8 mouse cellular contexts compared by ENCODE assay signal in the genomic region with DNA sequence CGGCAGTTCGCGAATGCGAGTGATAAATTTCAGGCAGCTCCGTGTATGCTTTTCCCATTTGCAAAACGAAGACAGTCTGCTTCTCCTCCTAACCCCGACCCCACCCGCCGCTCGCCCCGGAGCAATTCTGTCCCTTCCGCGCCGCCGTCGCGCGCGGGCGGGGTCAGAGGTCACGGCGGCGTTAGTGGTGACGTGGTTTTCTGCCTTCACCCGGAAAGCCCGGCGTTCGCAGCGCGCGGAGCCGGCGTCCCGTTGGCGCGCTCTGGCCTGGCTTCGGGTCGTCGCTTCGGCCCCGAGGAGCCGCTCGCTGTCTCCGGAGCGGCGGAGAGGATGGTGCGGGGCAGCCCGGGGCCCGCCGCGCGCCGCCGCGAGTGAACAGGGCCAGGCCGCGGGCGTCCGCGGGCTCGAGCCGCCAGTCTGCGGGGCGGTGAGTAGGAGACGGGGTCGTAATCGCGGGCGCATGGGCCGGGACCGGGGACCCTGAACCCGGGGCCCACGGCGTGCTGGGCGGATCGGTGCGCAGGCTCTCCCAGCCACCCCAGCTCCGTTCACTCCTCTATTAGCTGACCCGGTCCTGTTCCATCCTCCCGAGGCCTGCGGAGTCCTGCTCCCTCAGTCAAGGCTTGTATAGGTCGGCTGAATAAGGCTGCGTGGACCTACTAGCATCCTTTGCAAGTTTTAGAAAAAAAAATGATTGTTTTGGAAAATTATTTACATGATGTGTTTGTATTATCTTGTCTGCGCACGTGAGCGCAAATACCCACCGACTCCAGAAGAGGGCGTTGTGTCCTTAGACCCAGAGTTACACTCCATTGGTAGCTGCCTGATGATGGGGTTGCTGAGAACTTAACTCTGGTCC. TPM values are rescaled to one million over a fixed set of nuclear protein-coding genes. Genes with fewer than 3 reads are reported as not detected.
A peak's percentile ranks its signal among the peaks of the same experiment; 100 is the strongest.
DNase-seq lines count a peak whose midpoint lies in the region; ATAC-seq and TF ChIP-seq lines count a peak whose summit lies in the region.

No protein-coding gene starts in this region.

- H3K4me2 ChIP-seq in lung, embryonic 15.5 days: peak overlapping the region; percentile 72

- peaks cover 3% of the 10 kb centered on the region; the same call in 1 of the 2 replicates for H3K36me3 ChIP-seq in lung, embryonic 15.5 days

- WGBS in lung, embryonic 15.5 days: under 1% methylated on average over 86 of the region's 88 CpGs
- under 1% methylated on average over 88 of the region's 88 CpGs for WGBS in olfactory bulb, adult 2 months

- 0 out of 2 replicates have a peak, but pooled peaks have one; percentile 6 for TF ChIP-seq CTCF in olfactory bulb, adult 2 months (IDR thresholded peaks at IDR 0.05; ENCODE audit: insufficient read depth, low read depth, low read length)

- H3K4me1 ChIP-seq in lung, embryonic 15.5 days: peaks cover 28% of the 10 kb centered on the region
- peaks cover 6% of the 10 kb centered on the region for H3K4me1 ChIP-seq in olfactory bulb, adult 2 months (ENCODE audit: control insufficient read depth, insufficient read depth, low read length)

- H3K9me3 ChIP-seq in lung, embryonic 15.5 days: no peaks in the 10 kb centered on the region

- peak overlapping the region; percentile 83 for H3K9ac ChIP-seq in lung, embryonic 15.5 days

- H3K27ac ChIP-seq in lung, embryonic 15.5 days: peak overlapping the region; percentile 80
- peak overlapping the region; percentile 83 for H3K27ac ChIP-seq in olfactory bulb, adult 2 months (ENCODE audit: insufficient read depth, low read depth, low read length)

- TF ChIP-seq POLR2A in olfactory bulb, adult 2 months (IDR thresholded peaks at IDR 0.05; ENCODE audit: insufficient read depth, low read depth, low read length): peak; percentile 57; the same call in 1 of the 2 replicates

- peak; percentile 94 for DNase-seq in MN1 (ENCODE audit: low spot score)
- peak; percentile 96 for DNase-seq in cerebellum, adult 8-10 months
- DNase-seq in forelimb bud, embryonic 11.5 days (ENCODE audit: low read depth, low spot score): peak; percentile 89
- peak; percentile 75 for DNase-seq in layer of hippocampus, adult 9-10 months (ENCODE audit: low spot score)
- DNase-seq in thymus, adult 18-20 months: peak; percentile 90 to 92

- ATAC-seq in hematopoietic stem cell, adult 5-6 weeks (replicated peaks in 1 of 2; ENCODE audit: insufficient read depth in 1 of 2, low FRiP score in 2 of 2, low TSS enrichment in 1 of 2, low read depth in 1 of 2, poor library complexity in 2 of 2, severe bottlenecking in 2 of 2): peak; percentile 74 to 76
- peak; percentile 89 for ATAC-seq in lung, embryonic 15.5 days (ENCODE audit: borderline replicate concordance, extremely low read depth, low FRiP score, low TSS enrichment)

- H3K4me3 ChIP-seq in lung, embryonic 15.5 days: peak overlapping the region; percentile 87
- H3K4me3 ChIP-seq in olfactory bulb, adult 2 months (ENCODE audit: insufficient read depth, low read depth, low read length): peak overlapping the region; percentile 97

- H3K27me3 ChIP-seq in lung, embryonic 15.5 days: no peaks in the 10 kb centered on the region

RNA-seq across cellular contexts. Expression of gene Tmem248, which starts 5.5 kb away (rescaled TPM):
- total RNA-seq in hematopoietic stem cell, adult 5-6 weeks (2017): 40.9 and 43.5 TPM in 2 replicates
- polyA plus RNA-seq in lung, embryonic 15.5 days (2015; fragmentation: Nextera tagmentation; extraction: Ambion mirVana): 33.6 and 39.6 TPM in 2 replicates
- polyA plus RNA-seq in olfactory bulb, adult 2 months (2012; ENCODE audit: insufficient read depth, insufficient read length, low replicate concordance, missing spikeins): not detected in 2 replicates

RNA-seq across cellular contexts. Expression of gene Sbds, which starts 33.0 kb away (rescaled TPM):
- 86.6 and 133 TPM in 2 replicates for total RNA-seq in hematopoietic stem cell, adult 5-6 weeks (2017)
- 62.4 and 65.1 TPM in 2 replicates for polyA plus RNA-seq in lung, embryonic 15.5 days (2015; fragmentation: Nextera tagmentation; extraction: Ambion mirVana)
- polyA plus RNA-seq in olfactory bulb, adult 2 months (2012; ENCODE audit: insufficient read depth, insufficient read length, low replicate concordance, missing spikeins): not detected in 2 replicates

RNA-seq across cellular contexts. Expression of gene Tyw1, which starts 33.0 kb away (rescaled TPM):
- 40.5 and 53.1 TPM in 2 replicates for total RNA-seq in hematopoietic stem cell, adult 5-6 weeks (2017)
- 24.7 and 25.9 TPM in 2 replicates for polyA plus RNA-seq in lung, embryonic 15.5 days (2015; fragmentation: Nextera tagmentation; extraction: Ambion mirVana)
- polyA plus RNA-seq in olfactory bulb, adult 2 months (2012; ENCODE audit: insufficient read depth, insufficient read length, low replicate concordance, missing spikeins): not detected in 2 replicates

RNA-seq across cellular contexts. Expression of gene Rabgef1, which starts 50.8 kb away (rescaled TPM):
- total RNA-seq in hematopoietic stem cell, adult 5-6 weeks (2017): 35.6 and 47.9 TPM in 2 replicates
- 27.1 and 27.7 TPM in 2 replicates for polyA plus RNA-seq in lung, embryonic 15.5 days (2015; fragmentation: Nextera tagmentation; extraction: Ambion mirVana)
- not detected in 2 replicates for polyA plus RNA-seq in olfactory bulb, adult 2 months (2012; ENCODE audit: insufficient read depth, insufficient read length, low replicate concordance, missing spikeins)

Comparison
In these comparisons a context has a peak if more than half of its experiments do, and no peak if none do; other contexts are left out.
1. Peak in every context shown above with its lines: DNase-seq, ATAC-seq, H3K4me3 ChIP-seq and H3K27ac ChIP-seq.
2. RNA of gene Tyw1, which starts 33.0 kb away (polyA plus RNA-seq): 24.7 to 25.9 TPM in lung, embryonic 15.5 days; not detected in olfactory bulb, adult 2 months; every median in the first group is over 10 times any median in the second.